12 mouse cellular contexts compared by ENCODE assay signal in genomic region chr15:99835191-99835590, GRCm38 (mm10). TPM values are rescaled to one million over a fixed set of nuclear protein-coding genes. Genes with fewer than 3 reads are reported as not detected.
DNase-seq lines count a peak whose midpoint lies in the region; ATAC-seq lines count a peak whose summit lies in the region.
"Had no signal": no experiment of that assay in that cellular context is flagged by ENCODE, and none has a peak within 500 bp of the region (broad histone marks: within the 10 kb centered on the region; RNA-seq: fewer than 3 reads in every experiment).

No protein-coding gene starts in this region.

- no peak for ATAC-seq in hindbrain, embryonic 13.5 days (ENCODE audit: low FRiP score)
- ATAC-seq in hindbrain, embryonic 14.5 days (ENCODE audit: low FRiP score), result no peak
- ATAC-seq in stomach, embryonic 16.5 days (ENCODE audit: insufficient read depth, low FRiP score), result peak; percentile 65; the same call in 1 of the 2 replicates
- no peak for ATAC-seq in hindbrain, embryonic 12.5 days (ENCODE audit: low FRiP score)
- ATAC-seq in hindbrain, embryonic 16.5 days, result no peak

- no peak overlapping the region for H3K4me2 ChIP-seq in hindbrain, embryonic 13.5 days
- H3K4me2 ChIP-seq in hindbrain, embryonic 14.5 days (replicated peaks), result no peak overlapping the region
- H3K4me2 ChIP-seq in stomach, embryonic 16.5 days (ENCODE audit: low read depth, low read length), result no peak overlapping the region
- no peak overlapping the region for H3K4me2 ChIP-seq in hindbrain, embryonic 12.5 days (replicated peaks)
- no peak overlapping the region for H3K4me2 ChIP-seq in hindbrain, embryonic 16.5 days (ENCODE audit: low read length)
- H3K4me2 ChIP-seq: heart, embryonic 13.5 days had no signal

- no peak overlapping the region for H3K4me3 ChIP-seq in hindbrain, embryonic 13.5 days
- no peak overlapping the region for H3K4me3 ChIP-seq in hindbrain, embryonic 14.5 days (replicated peaks; ENCODE audit: low read length)
- H3K4me3 ChIP-seq in stomach, embryonic 16.5 days (replicated peaks; ENCODE audit: low read length), result no peak overlapping the region
- no peak overlapping the region for H3K4me3 ChIP-seq in hindbrain, embryonic 12.5 days
- H3K4me3 ChIP-seq in hindbrain, embryonic 16.5 days (ENCODE audit: low read length), result no peak overlapping the region
- H3K4me3 ChIP-seq: heart, embryonic 13.5 days had no signal

- 79% methylated on average over 9 of the region's 9 CpGs for WGBS in hindbrain, embryonic 13.5 days
- 83% methylated on average over 9 of the region's 9 CpGs for WGBS in hindbrain, embryonic 14.5 days
- 54% methylated on average over 9 of the region's 9 CpGs for WGBS in stomach, embryonic 16.5 days
- 73% methylated on average over 9 of the region's 9 CpGs for whole genome bisulfite sequencing in hindbrain, embryonic 12.5 days
- WGBS in hindbrain, embryonic 16.5 days, result 76% methylated on average over 9 of the region's 9 CpGs

- no peaks in the 10 kb centered on the region for H3K4me1 ChIP-seq in hindbrain, embryonic 13.5 days (replicated peaks)
- no peaks in the 10 kb centered on the region for H3K4me1 ChIP-seq in hindbrain, embryonic 14.5 days (replicated peaks; ENCODE audit: control insufficient read depth, insufficient read depth, low read length)
- H3K4me1 ChIP-seq in stomach, embryonic 16.5 days (ENCODE audit: control insufficient read depth, insufficient read depth, low read length), result peaks cover 19% of the 10 kb centered on the region
- H3K4me1 ChIP-seq in hindbrain, embryonic 12.5 days, result no peaks in the 10 kb centered on the region
- H3K4me1 ChIP-seq in hindbrain, embryonic 16.5 days (ENCODE audit: control insufficient read depth, insufficient read depth, low read depth, low read length), result no peaks in the 10 kb centered on the region
- H3K4me1 ChIP-seq: heart, embryonic 13.5 days had no signal

- no peaks in the 10 kb centered on the region for H3K27me3 ChIP-seq in hindbrain, embryonic 13.5 days
- H3K27me3 ChIP-seq in hindbrain, embryonic 14.5 days (ENCODE audit: control insufficient read depth, insufficient read depth, low read length), result no peaks in the 10 kb centered on the region
- no peaks in the 10 kb centered on the region for H3K27me3 ChIP-seq in stomach, embryonic 16.5 days (ENCODE audit: control insufficient read depth, insufficient read depth, low read length)
- no peaks in the 10 kb centered on the region for H3K27me3 ChIP-seq in hindbrain, embryonic 12.5 days
- no peaks in the 10 kb centered on the region for H3K27me3 ChIP-seq in hindbrain, embryonic 16.5 days (replicated peaks; ENCODE audit: control insufficient read depth, insufficient read depth, low read length)
- H3K27me3 ChIP-seq: heart, embryonic 13.5 days had no signal

- 0 out of 2 replicates have a peak overlapping the region, but pooled peaks have one; percentile 9 for H3K9ac ChIP-seq in hindbrain, embryonic 13.5 days
- H3K9ac ChIP-seq in hindbrain, embryonic 14.5 days, result no peak overlapping the region
- H3K9ac ChIP-seq in stomach, embryonic 16.5 days (ENCODE audit: low read length), result peak overlapping the region; percentile 22; the same call in 1 of the 2 replicates
- no peak overlapping the region for H3K9ac ChIP-seq in hindbrain, embryonic 12.5 days
- H3K9ac ChIP-seq in hindbrain, embryonic 16.5 days (ENCODE audit: low read depth, low read length), result no peak overlapping the region
- H3K9ac ChIP-seq: heart, embryonic 13.5 days had no signal

- no peak for DNase-seq in hindbrain, embryonic 14.5 days (ENCODE audit: low spot score)
- peak; percentile 64 for DNase-seq in kidney, adult 18-20 months
- DNase-seq in liver, result peak; percentile 37
- no peak for DNase-seq in cerebellum, postnatal 36 days
- DNase-seq: adrenal gland, postnatal 14 days; cerebellum, adult 8-10 months; thymus, adult 2 months had no signal

- no peaks in the 10 kb centered on the region for H3K9me3 ChIP-seq in hindbrain, embryonic 13.5 days
- no peaks in the 10 kb centered on the region for H3K9me3 ChIP-seq in hindbrain, embryonic 14.5 days (ENCODE audit: control insufficient read depth, low read length)
- no peaks in the 10 kb centered on the region for H3K9me3 ChIP-seq in stomach, embryonic 16.5 days (replicated peaks; ENCODE audit: control insufficient read depth, low read length)
- H3K9me3 ChIP-seq in hindbrain, embryonic 12.5 days (replicated peaks), result no peaks in the 10 kb centered on the region
- no peaks in the 10 kb centered on the region for H3K9me3 ChIP-seq in hindbrain, embryonic 16.5 days (ENCODE audit: control insufficient read depth, low read length)
- H3K9me3 ChIP-seq: heart, embryonic 13.5 days had no signal

- no peak overlapping the region for H3K27ac ChIP-seq in hindbrain, embryonic 13.5 days
- no peak overlapping the region for H3K27ac ChIP-seq in hindbrain, embryonic 14.5 days
- peak overlapping the region; percentile 28 for H3K27ac ChIP-seq in stomach, embryonic 16.5 days (ENCODE audit: low read length)
- no peak overlapping the region for H3K27ac ChIP-seq in hindbrain, embryonic 12.5 days
- H3K27ac ChIP-seq in hindbrain, embryonic 16.5 days (ENCODE audit: low read depth, low read length), result no peak overlapping the region
- H3K27ac ChIP-seq: heart, embryonic 13.5 days had no signal

- peaks cover 3% of the 10 kb centered on the region; the same call in 1 of the 2 replicates for H3K36me3 ChIP-seq in hindbrain, embryonic 13.5 days
- no peaks in the 10 kb centered on the region for H3K36me3 ChIP-seq in hindbrain, embryonic 14.5 days (replicated peaks; ENCODE audit: control insufficient read depth, insufficient read depth)
- H3K36me3 ChIP-seq in stomach, embryonic 16.5 days (ENCODE audit: control insufficient read depth, insufficient read depth, low read length), result no peaks in the 10 kb centered on the region
- no peaks in the 10 kb centered on the region for H3K36me3 ChIP-seq in hindbrain, embryonic 12.5 days
- H3K36me3 ChIP-seq in hindbrain, embryonic 16.5 days (ENCODE audit: control insufficient read depth, insufficient read depth, low read length), result no peaks in the 10 kb centered on the region
- H3K36me3 ChIP-seq: heart, embryonic 13.5 days had no signal

RNA-seq across cellular contexts. Expression of gene Lima1, which starts 40.1 kb away (rescaled TPM):
- polyA plus RNA-seq in hindbrain, embryonic 13.5 days (2015; fragmentation: Nextera tagmentation; extraction: Ambion mirVana), result 20.6 and 20.9 TPM in 2 replicates
- 11.2 and 14.5 TPM in 2 replicates for polyA plus RNA-seq in hindbrain, embryonic 14.5 days (2014; fragmentation: Nextera tagmentation; extraction: Ambion mirVana)
- polyA plus RNA-seq in stomach, embryonic 16.5 days (2015; fragmentation: Nextera tagmentation; extraction: Ambion mirVana), result 89.4 and 95.8 TPM in 2 replicates
- polyA plus RNA-seq in hindbrain, embryonic 12.5 days (2016; fragmentation: Nextera tagmentation; extraction: Ambion mirVana), result 36.1 and 44.3 TPM in 2 replicates
- 12.9 and 15.3 TPM in 2 replicates for polyA plus RNA-seq in hindbrain, embryonic 16.5 days (2015; fragmentation: Nextera tagmentation; extraction: Ambion mirVana)

Comparison
In these comparisons a context has a peak if more than half of its experiments do, and no peak if none do; other contexts are left out.
1. H3K9ac ChIP-seq: peak in hindbrain, embryonic 13.5 days (single experiment) and stomach, embryonic 16.5 days (single experiment); none in hindbrain, embryonic 14.5 days (single experiment), hindbrain, embryonic 12.5 days (single experiment) and hindbrain, embryonic 16.5 days (single experiment).
2. DNase-seq: peak in kidney, adult 18-20 months (single experiment) and liver (single experiment); none in hindbrain, embryonic 14.5 days (single experiment) and cerebellum, postnatal 36 days (0 of 2).